Mouse (Mus musculus) lung, postnatal 0 days (tissue): ENCODE results near the gene Zfp941.

Source experiments
- CTCF ChIP-seq: IDR thresholded peaks from 2 replicates; pipeline ENCODE4 v1.5.1; 2016; ENCODE audit warnings: antibody characterized with exemption, mild to moderate bottlenecking
- EP300 ChIP-seq: IDR thresholded peaks from 2 replicates; pipeline ENCODE4 v1.6.1; 2016; ENCODE audit warnings: antibody characterized with exemption, mild to moderate bottlenecking, control low read depth

DNA sequence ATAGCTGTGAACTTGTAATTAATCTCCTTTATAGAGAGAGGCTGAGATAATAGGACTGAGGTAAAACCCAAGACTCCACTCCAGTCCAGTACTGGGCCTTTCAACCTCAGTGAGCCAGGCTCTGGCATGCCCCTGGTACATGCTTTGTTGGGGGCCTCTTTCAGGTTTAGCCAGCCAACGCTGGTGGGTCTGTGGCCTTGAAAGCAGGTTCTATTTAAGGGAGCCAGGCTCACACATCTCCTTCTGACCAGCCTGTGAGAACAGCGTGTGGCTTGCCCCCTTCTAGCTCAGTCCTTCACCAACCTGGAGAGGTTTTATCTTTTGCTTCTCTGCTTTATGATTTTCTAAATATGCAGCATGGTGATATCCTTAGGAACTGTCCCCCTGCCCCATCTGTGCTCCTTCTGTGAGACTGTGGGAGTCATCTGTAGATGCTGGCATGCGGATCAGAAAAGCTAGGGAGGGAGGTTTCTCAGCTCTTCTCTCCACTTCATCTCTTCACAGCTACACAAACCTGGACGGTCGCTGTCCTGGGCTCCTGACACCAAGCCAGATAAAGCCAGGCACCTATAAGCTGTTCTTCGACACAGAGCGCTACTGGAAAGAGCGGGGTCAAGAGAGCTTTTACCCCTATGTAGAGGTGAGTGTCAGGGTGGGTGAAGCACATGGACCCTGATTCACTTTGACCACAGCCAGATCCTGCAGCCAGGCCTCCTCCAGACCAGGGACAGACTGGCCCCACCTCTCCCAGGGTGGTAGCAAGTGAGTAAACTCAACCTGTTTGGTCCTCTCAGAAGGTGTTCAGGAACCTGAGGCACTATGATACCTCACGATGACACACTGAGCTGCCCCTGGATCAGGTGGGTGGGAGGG is 14.5 kb upstream of the Zfp941 start:
- no peak for TF ChIP-seq CTCF
- TF ChIP-seq EP300: no peak
